Mouse (Mus musculus): ENCODE measurements around the gene Gm14214.

The Gm14214 gene

GRCm38 (mm10) chr2:154769930-154770329 lies at the start of gene Gm14214:
Gene Gm14214 (minus strand): TSS chr2:154770030.
- DNase-seq: no peak

DNA sequence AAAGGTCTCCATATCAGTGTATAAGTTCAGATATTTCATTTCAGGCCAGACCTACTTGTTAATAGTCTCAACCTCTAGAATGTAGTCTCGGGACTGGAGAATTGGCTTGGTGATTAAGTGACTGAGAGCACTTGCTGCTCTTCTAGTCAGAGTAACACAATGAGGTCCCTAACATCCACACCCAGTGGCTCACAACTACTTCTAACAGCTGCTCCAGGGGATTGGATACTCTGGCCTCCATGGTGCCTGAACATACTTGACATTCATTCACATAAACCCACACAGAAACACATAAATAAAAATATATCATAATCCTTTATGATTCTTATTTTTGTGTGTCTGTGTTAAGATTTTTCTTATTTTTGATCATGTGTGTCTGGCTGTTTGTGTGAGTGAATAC lies 48.8 kb upstream of the Gm14214 start:
- DNase-seq: no peak

DNA sequence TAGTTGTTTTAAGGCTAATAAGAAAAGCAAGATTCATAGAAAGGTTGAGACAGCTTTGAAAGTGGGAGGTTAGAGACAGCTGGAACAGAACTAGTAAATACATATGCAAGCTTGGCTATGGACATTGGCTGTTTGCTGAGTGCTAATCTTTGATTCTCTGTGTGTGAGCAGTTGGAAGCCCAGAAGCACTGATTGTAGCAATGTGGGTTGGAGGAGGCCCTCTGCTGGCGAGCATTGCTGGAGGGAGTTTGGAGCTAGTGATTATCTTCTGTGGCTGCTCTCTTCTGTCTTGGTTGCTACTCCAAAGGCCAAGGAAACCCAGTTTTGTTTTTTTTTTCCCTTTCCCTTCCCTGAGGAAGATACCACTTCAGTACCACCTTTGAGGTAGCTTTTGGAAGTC lies 48.0 kb upstream of the Gm14214 start:
- peak; percentile 39 for DNase-seq

- DNase-seq: no peak
Observed at GRCm38 (mm10) chr2:154817089-154817488, 47.3 kb upstream of the Gm14214 start.

- DNase-seq: no peak
Observed at GRCm38 (mm10) chr2:154813426-154813825, 43.6 kb upstream of the Gm14214 start.

DNA sequence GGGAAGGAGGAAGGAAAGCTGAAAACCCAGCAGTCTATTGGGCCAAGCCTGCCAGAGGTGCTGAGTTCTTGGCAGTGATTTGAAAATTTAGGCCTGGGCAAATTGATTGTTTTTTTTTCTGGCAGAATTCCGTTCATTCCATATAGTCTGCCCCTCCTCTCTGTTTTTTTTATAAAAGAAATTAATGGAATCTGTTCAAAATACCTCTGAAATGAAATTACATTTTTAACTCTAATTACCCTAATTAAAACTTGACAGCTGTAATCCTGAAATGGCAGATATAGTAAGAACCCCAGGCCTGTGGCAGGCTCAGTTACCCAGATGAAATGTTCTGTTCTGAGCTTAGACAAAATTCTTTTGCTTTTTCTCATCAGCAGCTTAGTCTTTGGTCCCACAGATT lies 41.0 kb upstream of the Gm14214 start:
- DNase-seq: no peak

DNA sequence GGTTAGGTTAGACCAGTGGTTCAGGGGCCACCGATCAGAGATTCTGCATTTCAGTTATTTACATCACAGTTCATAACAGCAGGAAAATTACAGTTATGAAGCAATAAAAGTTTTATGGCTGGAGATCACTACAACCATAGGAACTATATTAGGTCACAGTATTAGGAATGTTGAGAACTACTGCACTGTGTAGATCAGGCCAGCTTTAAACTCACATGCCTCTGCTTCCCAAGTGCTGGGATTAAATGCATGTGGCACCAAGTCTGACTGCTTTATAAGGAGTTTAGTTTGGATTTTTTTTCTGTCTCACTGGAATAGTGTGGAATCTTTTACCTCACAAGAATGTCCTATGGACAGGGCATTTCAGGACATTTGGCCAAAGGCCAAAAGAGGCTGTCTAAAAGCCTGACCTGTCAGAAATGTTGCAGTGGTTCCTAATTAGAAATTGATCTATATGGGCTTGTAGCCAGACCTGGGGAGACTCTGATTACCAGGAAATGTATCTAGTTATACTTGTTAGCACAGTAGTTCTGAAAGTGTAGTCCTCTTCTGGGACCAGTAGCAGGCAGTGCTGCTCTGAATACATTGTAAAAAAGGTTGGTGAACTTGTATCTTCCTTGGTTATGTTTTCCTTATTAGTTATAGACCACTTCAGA lies 39.4 kb upstream of the Gm14214 start:
- no peak for DNase-seq

- DNase-seq: no peak
Observed at GRCm38 (mm10) chr2:154807689-154808088, 37.9 kb upstream of the Gm14214 start.

DNA sequence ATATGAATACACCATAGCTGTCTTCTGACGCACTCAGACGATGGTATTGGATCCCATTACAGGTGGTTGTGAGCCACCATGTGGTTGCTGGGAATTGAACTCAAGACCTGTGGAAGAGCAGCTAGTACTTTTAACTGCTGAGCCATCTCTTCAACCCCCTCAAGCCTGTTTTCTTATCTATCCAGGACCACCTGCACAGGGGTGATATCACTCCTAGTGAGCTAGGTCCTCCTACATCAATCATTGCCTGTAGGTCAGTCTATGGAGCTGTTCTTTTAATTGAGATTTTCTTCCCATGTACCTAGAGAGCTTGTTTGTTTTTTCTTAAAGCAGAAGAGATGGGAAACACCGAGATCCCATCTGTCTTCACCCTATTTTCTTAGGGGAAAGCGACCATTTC lies 34.0 kb upstream of the Gm14214 start:
- no peak for DNase-seq

DNA sequence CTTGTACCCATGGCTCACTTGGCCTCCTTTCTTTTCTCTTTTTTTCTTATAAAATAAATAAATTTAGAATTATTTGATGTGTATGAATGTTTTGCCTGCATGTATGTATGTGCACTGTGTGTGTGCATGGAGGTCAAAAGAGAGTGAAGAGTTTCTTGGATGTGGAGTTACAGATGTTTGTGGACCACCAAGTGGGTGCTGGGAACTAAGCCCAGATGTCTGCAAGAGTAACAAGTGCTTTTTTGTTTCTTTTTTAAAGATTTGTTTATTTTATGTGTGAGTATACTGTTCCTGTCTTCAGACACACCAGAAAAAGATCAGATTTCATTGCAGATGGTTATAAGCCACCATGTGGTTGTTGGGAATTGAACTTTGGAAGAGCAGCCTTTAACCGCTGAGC lies 33.5 kb upstream of the Gm14214 start:
- no peak for DNase-seq

DNA sequence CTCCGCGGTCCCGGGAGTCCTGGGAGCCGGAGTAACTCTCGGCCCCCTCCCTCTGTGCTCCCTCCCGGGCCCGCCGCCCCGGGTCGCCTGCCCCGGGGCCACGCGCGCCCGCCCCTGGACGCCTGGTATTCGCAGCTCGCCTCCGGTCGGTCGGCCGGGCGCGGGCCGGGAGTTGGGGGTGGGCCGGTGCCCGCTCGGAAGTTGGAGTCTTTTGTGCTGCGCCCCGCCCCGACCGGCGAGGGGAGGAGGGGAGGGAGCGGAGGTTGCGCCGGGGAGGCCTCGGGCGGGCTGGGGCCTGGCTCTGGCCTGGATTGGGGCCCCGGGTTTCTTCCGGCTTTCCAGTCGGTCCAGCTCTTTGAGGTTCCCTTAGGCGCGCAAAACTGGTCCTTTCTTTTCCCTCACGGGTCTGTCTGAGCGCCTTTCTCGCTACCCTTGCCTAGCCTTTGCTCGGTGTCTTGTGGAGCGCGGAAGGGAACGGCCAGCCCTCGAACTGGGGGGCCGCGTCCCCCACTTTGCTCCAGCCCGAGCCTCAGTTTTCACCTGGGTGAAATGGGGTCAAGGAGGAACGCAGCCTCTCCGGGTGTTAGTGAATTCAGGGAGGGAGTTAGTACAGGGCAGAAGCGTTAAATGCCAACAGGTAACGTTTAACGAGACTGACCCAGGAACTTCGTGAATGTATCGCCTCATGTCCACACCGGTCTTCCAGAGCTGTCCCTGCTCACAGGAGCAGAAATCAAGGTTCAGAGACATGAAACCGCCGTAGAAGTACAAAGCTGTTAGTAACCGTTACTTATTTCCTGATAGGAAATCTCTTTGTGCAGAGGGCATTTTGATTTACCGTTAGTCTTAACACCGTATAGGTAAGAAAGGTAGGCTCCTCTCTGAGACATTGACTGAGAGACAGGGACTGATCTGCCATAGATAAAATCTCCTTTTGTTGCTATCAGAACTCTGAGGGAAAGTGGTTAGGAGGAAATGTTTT lies 22.1 kb upstream of the Gm14214 start:
- DNase-seq: peak; percentile 81

GRCm38 (mm10) chr2:154790656-154791483 lies 21.0 kb upstream of the Gm14214 start, which contains the start of the genes Raly and a:
Gene Raly (plus strand): TSS chr2:154791096.
Gene a (plus strand): TSS chr2:154791402.
- DNase-seq: peak; percentile 99

GRCm38 (mm10) chr2:154789977-154790655 lies 20.3 kb upstream of the Gm14214 start:
- DNase-seq: peak; percentile 63

DNA sequence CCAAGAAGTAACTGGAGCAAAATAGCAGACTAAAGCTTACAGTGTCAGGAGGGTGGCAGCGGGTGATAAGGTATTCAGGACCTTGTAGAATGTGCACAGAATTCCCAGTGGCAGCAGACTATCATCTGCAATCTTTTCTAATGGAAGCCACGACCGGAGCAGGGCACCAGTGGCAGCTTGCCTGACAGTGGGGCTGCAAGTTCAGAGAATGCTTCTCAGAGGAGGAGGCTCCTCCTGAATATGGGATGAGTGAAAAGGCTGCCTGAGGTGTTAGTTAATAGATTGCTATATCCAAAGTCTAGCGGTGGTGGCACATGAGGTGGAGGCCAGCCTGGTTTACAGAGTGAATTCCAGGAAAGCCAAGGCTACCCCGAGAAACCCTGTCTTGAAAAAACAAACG lies 19.6 kb upstream of the Gm14214 start:
- DNase-seq: peak; percentile 42

GRCm38 (mm10) chr2:154786776-154787175 lies 16.9 kb upstream of the Gm14214 start:
- no peak for DNase-seq

DNA sequence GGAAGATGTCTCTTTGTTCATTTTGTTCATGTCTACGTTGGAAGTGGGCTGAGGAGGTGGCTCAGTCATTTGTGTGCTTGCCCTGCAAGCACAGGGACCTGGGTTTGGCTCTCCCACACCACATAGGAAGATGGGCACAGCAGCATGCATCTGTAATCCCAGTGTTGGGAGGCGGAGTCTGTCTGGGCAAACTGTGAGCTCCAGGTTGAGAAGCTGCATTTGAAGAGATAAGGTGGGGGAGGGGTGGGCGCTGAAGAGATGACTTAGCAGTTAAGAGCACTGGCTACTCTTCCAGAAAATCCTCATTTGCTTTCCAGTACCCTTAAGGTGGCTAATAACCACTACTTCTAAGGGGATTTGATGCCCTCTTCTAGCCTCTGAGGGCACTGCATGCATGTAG lies 16.4 kb upstream of the Gm14214 start:
- DNase-seq: no peak

DNA sequence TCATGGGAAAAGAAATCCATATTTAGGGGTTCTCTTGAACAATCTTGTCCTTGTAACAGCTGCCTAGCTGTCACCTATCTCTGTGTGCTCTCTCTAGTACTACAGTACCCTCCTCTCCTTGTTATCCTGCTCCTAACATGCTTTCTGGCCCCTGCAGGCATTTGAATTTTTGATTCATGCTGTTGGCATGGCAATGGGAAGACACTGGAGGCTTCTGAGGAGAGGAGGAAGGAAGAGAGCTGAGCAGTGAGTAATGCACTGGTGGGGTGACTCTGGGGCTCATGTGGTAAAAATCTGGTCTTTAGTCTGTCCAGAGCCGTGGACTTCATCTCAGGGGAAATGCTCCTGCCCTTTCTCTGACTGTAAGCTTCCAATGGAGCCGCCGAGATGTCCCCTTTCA lies 15.5 kb upstream of the Gm14214 start:
- DNase-seq: no peak

DNA sequence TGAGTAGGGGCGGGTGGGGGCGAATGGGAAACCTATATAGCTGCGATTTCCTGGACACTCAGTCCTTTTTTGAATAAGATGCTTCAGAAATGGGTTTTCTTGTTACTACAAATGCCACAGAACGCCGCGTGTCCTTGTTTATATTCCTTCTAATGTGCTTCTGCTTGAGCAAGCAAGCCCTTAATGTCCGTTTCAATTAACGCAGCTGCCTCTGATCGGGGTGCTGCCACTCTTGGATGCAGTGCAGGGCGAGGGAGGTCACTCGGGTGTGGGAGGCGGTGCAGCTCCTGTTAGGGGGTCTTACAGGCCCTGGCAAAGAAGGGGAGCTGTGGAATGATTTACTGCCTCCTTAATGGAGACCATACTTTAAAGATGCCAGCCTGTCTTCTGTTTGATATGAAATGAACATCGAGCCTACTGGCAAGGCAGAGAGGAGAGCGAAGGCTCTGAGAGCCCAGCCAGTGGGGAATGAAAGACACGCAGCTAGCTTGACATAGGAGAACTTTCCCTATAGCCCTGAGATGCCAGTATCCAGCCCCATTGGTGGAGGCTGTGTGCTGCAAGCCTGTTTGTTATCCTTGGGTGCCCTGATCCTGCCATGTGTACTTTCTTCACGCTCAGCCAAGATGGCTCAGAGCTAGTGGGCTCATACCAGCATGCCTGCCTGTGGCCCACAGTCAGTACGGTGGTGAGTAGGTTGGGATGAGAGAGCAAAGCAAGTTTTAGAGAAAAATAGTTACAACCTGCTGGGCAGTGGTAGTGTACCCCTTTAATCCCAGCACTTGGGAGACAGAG lies 13.2 kb upstream of the Gm14214 start:
- DNase-seq: no peak

GRCm38 (mm10) chr2:154782361-154782760 lies 12.5 kb upstream of the Gm14214 start:
- DNase-seq: no peak

DNA sequence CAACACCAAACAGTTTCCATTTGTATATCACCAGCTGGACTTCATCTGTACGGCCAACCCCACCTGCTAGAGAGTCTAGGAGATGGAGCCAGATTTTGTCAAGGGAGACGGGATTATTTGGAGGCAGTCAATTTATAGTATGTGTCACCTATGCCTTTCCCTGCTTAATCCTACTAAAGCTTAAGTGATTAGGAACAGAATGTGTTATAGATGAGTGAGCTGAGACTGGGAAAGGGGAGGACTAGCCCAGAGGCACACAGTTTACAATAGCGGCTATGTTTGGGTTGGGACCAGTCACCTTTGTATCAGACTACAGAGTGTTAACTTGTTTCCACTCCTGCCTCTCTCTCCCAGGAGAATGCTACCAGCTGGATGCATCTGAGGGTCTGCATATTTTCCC lies 9.8 kb upstream of the Gm14214 start:
- no peak for DNase-seq

- DNase-seq: no peak
Observed at GRCm38 (mm10) chr2:154776496-154776895, 6.7 kb upstream of the Gm14214 start.

- no peak for DNase-seq
Observed at GRCm38 (mm10) chr2:154774032-154774431, 4.2 kb upstream of the Gm14214 start.
